Mouse (Mus musculus) layer of hippocampus, adult 2 months (tissue): ENCODE measurements around the gene Fhad1. TPM values are rescaled to one million over a fixed set of nuclear protein-coding genes. Genes with fewer than 3 reads are reported as not detected.

ENCODE experiments used
- DNase-seq, 2 experiments: peaks; one replicate each; pipeline ENCODE4 v3.0.0; 2022; ENCODE audit warnings: low spot score in 2 of 2
- H3K27ac ChIP-seq: fragments of 200-600 bp; 2 replicates; pipeline ENCODE4 v1.8.1; 2022
- H3K4me3 ChIP-seq: fragments of 200-600 bp; 2 replicates; pipeline ENCODE4 v1.8.1; 2022; ENCODE audit warnings: mild to moderate bottlenecking
- CTCF ChIP-seq: fragments of 200-600 bp; conservative IDR thresholded peaks from 2 replicates; pipeline ENCODE4 v1.8.1; 2022; ENCODE audit warnings: antibody characterized with exemption, mild to moderate bottlenecking, moderate library complexity
- total RNA-seq, 2 experiments: library from RNA; stranded (reverse); gene quantifications; 2 replicates each; pipeline ENCODE4 v1.2.3; 2021

Fhad1 gene
- total RNA-seq, 2 experiments from 2014 or later = 8.8 to 13.0 TPM

- no peak for TF ChIP-seq CTCF
- Histone ChIP-seq H3K27ac (no peak overlapping the region), H3K4me3 (no peak overlapping the region)
- no peak for DNase-seq
These were observed 83.4 kb downstream of the Fhad1 start for GRCm38 (mm10) chr4:141931526-141931925.

- DNase-seq = no peak
- no peak overlapping the region for H3K4me3 ChIP-seq
- no peak for TF ChIP-seq CTCF
- H3K27ac ChIP-seq = no peak overlapping the region
These were observed 84.9 kb downstream of the Fhad1 start for GRCm38 (mm10) chr4:141930001-141930400.

GRCm38 (mm10) chr4:141928881-141929281 lies 86.0 kb downstream of the Fhad1 start:
- DNase-seq = peak; percentile 29 to 38
- Histone ChIP-seq H3K27ac (no peak overlapping the region), H3K4me3 (no peak overlapping the region)
- no peak for TF ChIP-seq CTCF

GRCm38 (mm10) chr4:141925781-141926345 lies 89.0 kb downstream of the Fhad1 start:
- DNase-seq = no peak
- Histone ChIP-seq H3K27ac (no peak overlapping the region), H3K4me3 (no peak overlapping the region)
- no peak for TF ChIP-seq CTCF

GRCm38 (mm10) chr4:141923961-141924360 lies 90.9 kb downstream of the Fhad1 start:
- peak; percentile 42 to 57 for DNase-seq
- no peak overlapping the region for H3K4me3 ChIP-seq
- H3K27ac ChIP-seq = peak overlapping the region; percentile 39; the same call in 1 of the 2 replicates
- no peak for TF ChIP-seq CTCF

GRCm38 (mm10) chr4:141920391-141920790 lies 94.5 kb downstream of the Fhad1 start:
- Histone ChIP-seq H3K27ac (no peak overlapping the region), H3K4me3 (no peak overlapping the region)
- DNase-seq = no peak
- no peak for TF ChIP-seq CTCF

GRCm38 (mm10) chr4:141917735-141918419 lies 97.0 kb downstream of the Fhad1 start:
- no peak for TF ChIP-seq CTCF
- H3K4me3 ChIP-seq = no peak overlapping the region
- no peak for DNase-seq
- no peak overlapping the region for H3K27ac ChIP-seq

- no peak for TF ChIP-seq CTCF
- no peak overlapping the region for H3K27ac ChIP-seq
- H3K4me3 ChIP-seq = no peak overlapping the region
- DNase-seq = no peak
These were observed 100.8 kb downstream of the Fhad1 start for GRCm38 (mm10) chr4:141914040-141914439.

- Histone ChIP-seq H3K4me3 (no peak overlapping the region), H3K27ac (no peak overlapping the region)
- TF ChIP-seq CTCF = no peak
- DNase-seq = no peak
These were observed 101.5 kb downstream of the Fhad1 start for GRCm38 (mm10) chr4:141913201-141913993.

- DNase-seq = no peak
- Histone ChIP-seq H3K27ac (no peak overlapping the region), H3K4me3 (no peak overlapping the region)
- TF ChIP-seq CTCF = no peak
These were observed 110.2 kb downstream of the Fhad1 start for GRCm38 (mm10) chr4:141904710-141905109.

- no peak overlapping the region for H3K27ac ChIP-seq
- no peak for DNase-seq
- no peak for TF ChIP-seq CTCF
- no peak overlapping the region for H3K4me3 ChIP-seq
These were observed 112.4 kb downstream of the Fhad1 start for GRCm38 (mm10) chr4:141902479-141902858.

- no peak overlapping the region for H3K4me3 ChIP-seq
- H3K27ac ChIP-seq = peak overlapping the region; percentile 51; the same call in 1 of the 2 replicates
These were observed 113.0 kb downstream of the Fhad1 start for GRCm38 (mm10) chr4:141901711-141902478.

GRCm38 (mm10) chr4:141900421-141900820 lies 114.5 kb downstream of the Fhad1 start:
- H3K27ac ChIP-seq = peak overlapping the region; percentile 51; the same call in 1 of the 2 replicates

More at GRCm38 (mm10) chr4:141901711-141902478, 113.0 kb downstream of the Fhad1 start:
- peak in 1 of 2 experiments; percentile 20 for DNase-seq
- no peak for TF ChIP-seq CTCF

More at GRCm38 (mm10) chr4:141900421-141900820, 114.5 kb downstream of the Fhad1 start:
- TF ChIP-seq CTCF = no peak
- no peak overlapping the region for H3K4me3 ChIP-seq
- no peak for DNase-seq
